Mouse (Mus musculus) small intestine, adult 2 months (tissue): ENCODE measurements around the gene Bmp5.

Experiments used
- CTCF ChIP-seq: fragments of 200-500 bp; IDR thresholded peaks from 2 replicates; pipeline ENCODE4 v1.5.1; 2012; ENCODE audit warnings: low read depth, mild to moderate bottlenecking, control low read depth, inconsistent platforms, low read length, moderate library complexity, mixed read lengths; ENCODE audit not compliant: insufficient replicate concordance, insufficient read length; ENCODE audit errors: extremely low read depth
- POLR2A ChIP-seq: fragments of 200-500 bp; IDR thresholded peaks from 2 replicates; pipeline ENCODE4 v1.6.1; 2012; ENCODE audit warnings: low read depth, mild to moderate bottlenecking, control low read depth, inconsistent platforms, low read length, moderate library complexity

GRCm38 (mm10) chr9:75944663-75945062, 169.5 kb downstream of the Bmp5 start:
- TF ChIP-seq POLR2A (no peak), CTCF (no peak)
